Mouse (Mus musculus) cortical plate, adult 2 months (tissue): Measurements from ENCODE around the gene Pth2r.

Experiments used
- CTCF ChIP-seq: fragments of 200-500 bp; IDR thresholded peaks from 2 replicates; pipeline ENCODE4 v1.5.1; 2011; ENCODE audit warnings: mild to moderate bottlenecking, control low read depth, low read length; ENCODE audit not compliant: insufficient read depth; ENCODE audit errors: extremely low read depth
- POLR2A ChIP-seq: fragments of 200-500 bp; IDR thresholded peaks from 2 replicates; pipeline ENCODE4 v1.6.1; 2011; ENCODE audit warnings: mild to moderate bottlenecking, low read length, control low read depth; ENCODE audit not compliant: insufficient read depth; ENCODE audit errors: extremely low read depth

GRCm38 (mm10) chr1:65354153-65354552, 72.3 kb downstream of the Pth2r start:
- TF ChIP-seq CTCF (no peak), POLR2A (no peak)
